Comparison of ENCODE assay signal across 8 mouse cellular contexts in the genomic region with DNA sequence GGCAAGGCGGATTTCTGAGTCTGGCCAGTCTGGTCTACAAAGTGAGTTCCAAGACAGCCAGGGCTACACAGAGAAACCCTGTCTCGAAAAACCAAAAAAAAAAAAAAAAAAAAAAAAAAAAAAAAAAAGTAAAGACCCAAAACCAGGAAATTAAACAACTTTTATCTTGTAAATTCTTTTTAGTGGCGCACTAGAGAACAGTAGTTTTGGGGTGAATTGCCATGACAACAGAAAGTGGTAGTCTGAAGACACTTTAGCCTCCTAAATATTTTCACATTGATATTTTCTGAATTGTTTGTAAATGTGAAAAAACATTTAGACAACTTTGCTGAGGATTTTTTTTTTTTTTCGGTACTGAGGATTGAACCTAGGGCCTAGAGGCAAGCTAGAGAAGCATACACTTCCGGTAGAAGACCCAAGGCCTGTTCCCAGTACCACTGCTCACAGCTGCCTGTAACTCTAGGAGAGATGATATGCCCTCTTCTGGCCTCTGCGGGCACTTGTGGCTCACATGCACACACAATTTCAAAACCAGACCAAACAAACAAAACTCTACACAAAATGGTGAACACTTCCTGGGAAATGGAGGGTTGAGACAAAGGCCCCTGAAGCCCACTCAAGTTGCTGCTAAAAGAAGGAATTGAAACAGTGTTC. TPM values are rescaled to one million over a fixed set of nuclear protein-coding genes. Genes with fewer than 3 reads are reported as not detected.
DNase-seq lines count a peak whose midpoint lies in the region; ATAC-seq lines count a peak whose summit lies in the region.

No protein-coding gene starts in this region.

- DNase-seq in heart, embryonic 10.5 days (ENCODE audit: low spot score): no peak
- no peak for DNase-seq in heart, postnatal 4 days
- DNase-seq in A20 (ENCODE audit: low read depth, low spot score): peak; percentile 59
- no peak for DNase-seq in forebrain, embryonic 10.5 days (ENCODE audit: extremely low spot score, low spot score)
- no peak for DNase-seq in liver, embryonic 13.5 days
- no peak for DNase-seq in T-cell, adult 2 months (ENCODE audit: low spot score)
- no peak for DNase-seq in ovary, postnatal 36 days (ENCODE audit: low spot score)
- no peak for DNase-seq in right cerebral cortex, adult 2 months (ENCODE audit: low spot score in 2 of 2)

- H3K9ac ChIP-seq in liver, embryonic 13.5 days: 0 out of 2 replicates have a peak overlapping the region, but pooled peaks have one; percentile 17

- H3K27me3 ChIP-seq in heart, embryonic 10.5 days (ENCODE audit: insufficient read depth, poor library complexity, severe bottlenecking): no peaks in the 10 kb centered on the region
- H3K27me3 ChIP-seq in forebrain, embryonic 10.5 days (ENCODE audit: poor library complexity, severe bottlenecking): no peaks in the 10 kb centered on the region
- H3K27me3 ChIP-seq in liver, embryonic 13.5 days: no peaks in the 10 kb centered on the region

- H3K4me1 ChIP-seq in heart, embryonic 10.5 days: peaks cover 25% of the 10 kb centered on the region
- H3K4me1 ChIP-seq in forebrain, embryonic 10.5 days: peaks cover 25% of the 10 kb centered on the region
- H3K4me1 ChIP-seq in liver, embryonic 13.5 days (replicated peaks): peaks cover 60% of the 10 kb centered on the region

- H3K36me3 ChIP-seq in heart, embryonic 10.5 days: peaks cover 47% of the 10 kb centered on the region
- H3K36me3 ChIP-seq in forebrain, embryonic 10.5 days (replicated peaks): peaks cover 48% of the 10 kb centered on the region
- peaks cover 48% of the 10 kb centered on the region for H3K36me3 ChIP-seq in liver, embryonic 13.5 days

- H3K27ac ChIP-seq in heart, embryonic 10.5 days: 0 out of 2 replicates have a peak overlapping the region, but pooled peaks have one; percentile 83
- peak overlapping the region; percentile 67; the same call in 1 of the 2 replicates for H3K27ac ChIP-seq in forebrain, embryonic 10.5 days
- H3K27ac ChIP-seq in liver, embryonic 13.5 days: peak overlapping the region; percentile 85

- ATAC-seq in liver, embryonic 13.5 days (ENCODE audit: low read depth): no peak

- H3K4me2 ChIP-seq in liver, embryonic 13.5 days: peak overlapping the region; percentile 65

- WGBS in heart, embryonic 10.5 days: 86% methylated on average over 6 of the region's 6 CpGs
- WGBS in forebrain, embryonic 10.5 days: 88% methylated on average over 6 of the region's 6 CpGs
- WGBS in liver, embryonic 13.5 days (ENCODE audit: insufficient replicate concordance): 78% methylated on average over 6 of the region's 6 CpGs

- H3K4me3 ChIP-seq in heart, embryonic 10.5 days: no peak overlapping the region; the same call in 1 of the 2 replicates
- H3K4me3 ChIP-seq in forebrain, embryonic 10.5 days: peak overlapping the region; percentile 87; the same call in 1 of the 2 replicates
- peak overlapping the region; percentile 30; the same call in 1 of the 2 replicates for H3K4me3 ChIP-seq in liver, embryonic 13.5 days (replicated peaks)

- H3K9me3 ChIP-seq in heart, embryonic 10.5 days: no peaks in the 10 kb centered on the region
- H3K9me3 ChIP-seq in forebrain, embryonic 10.5 days: no peaks in the 10 kb centered on the region
- no peaks in the 10 kb centered on the region for H3K9me3 ChIP-seq in liver, embryonic 13.5 days (replicated peaks)

RNA-seq across cellular contexts. Expression of a gene that starts 1.1 kb away (rescaled TPM):
- 66.2 and 69.1 TPM in 2 replicates for polyA plus RNA-seq in heart, embryonic 10.5 days (2016; fragmentation: Nextera tagmentation; extraction: Ambion mirVana)
- total RNA-seq in heart, postnatal 4 days (2021): 10 to 100 TPM; 65.1 to 66.3 TPM
- 63.4 and 68.8 TPM in 2 replicates for polyA plus RNA-seq in forebrain, embryonic 10.5 days (2016; fragmentation: Nextera tagmentation; extraction: Ambion mirVana)
- 24.5 and 31.4 TPM in 2 replicates for polyA plus RNA-seq in liver, embryonic 13.5 days (2015; fragmentation: Nextera tagmentation; extraction: Ambion mirVana)

RNA-seq across cellular contexts. Expression of a gene that starts 6.8 kb away (rescaled TPM):
- polyA plus RNA-seq in heart, embryonic 10.5 days (2016; fragmentation: Nextera tagmentation; extraction: Ambion mirVana): 0.75 and 0.89 TPM in 2 replicates
- total RNA-seq in heart, postnatal 4 days (2021): 1 to 10 TPM; 1.3 to 1.8 TPM
- 7.2 and 24.4 TPM in 2 replicates for polyA plus RNA-seq in forebrain, embryonic 10.5 days (2016; fragmentation: Nextera tagmentation; extraction: Ambion mirVana)
- polyA plus RNA-seq in liver, embryonic 13.5 days (2015; fragmentation: Nextera tagmentation; extraction: Ambion mirVana): 0.30 and 0.52 TPM in 2 replicates

RNA-seq across cellular contexts. Expression of a gene that starts 7.6 kb away (rescaled TPM):
- 106 and 110 TPM in 2 replicates for polyA plus RNA-seq in heart, embryonic 10.5 days (2016; fragmentation: Nextera tagmentation; extraction: Ambion mirVana)
- total RNA-seq in heart, postnatal 4 days (2021): 10 to 100 TPM; 59.2 to 63.1 TPM
- 119 and 120 TPM in 2 replicates for polyA plus RNA-seq in forebrain, embryonic 10.5 days (2016; fragmentation: Nextera tagmentation; extraction: Ambion mirVana)
- 61.1 and 71.9 TPM in 2 replicates for polyA plus RNA-seq in liver, embryonic 13.5 days (2015; fragmentation: Nextera tagmentation; extraction: Ambion mirVana)

RNA-seq across cellular contexts. Expression of a gene that starts 23.3 kb away (rescaled TPM):
- polyA plus RNA-seq in heart, embryonic 10.5 days (2016; fragmentation: Nextera tagmentation; extraction: Ambion mirVana): 11.8 and 15.7 TPM in 2 replicates
- total RNA-seq in heart, postnatal 4 days (2021): 10 to 100 TPM; 11.6 to 12.1 TPM
- 10.8 and 10.9 TPM in 2 replicates for polyA plus RNA-seq in forebrain, embryonic 10.5 days (2016; fragmentation: Nextera tagmentation; extraction: Ambion mirVana)
- polyA plus RNA-seq in liver, embryonic 13.5 days (2015; fragmentation: Nextera tagmentation; extraction: Ambion mirVana): 10.7 and 13.9 TPM in 2 replicates

RNA-seq across cellular contexts. Expression of a gene that starts 47.5 kb away (rescaled TPM):
- polyA plus RNA-seq in heart, embryonic 10.5 days (2016; fragmentation: Nextera tagmentation; extraction: Ambion mirVana): 3.9 and 4.4 TPM in 2 replicates
- total RNA-seq in heart, postnatal 4 days (2021): 1 to 10 TPM; 5.3 to 6.5 TPM
- 3.5 and 3.6 TPM in 2 replicates for polyA plus RNA-seq in forebrain, embryonic 10.5 days (2016; fragmentation: Nextera tagmentation; extraction: Ambion mirVana)
- polyA plus RNA-seq in liver, embryonic 13.5 days (2015; fragmentation: Nextera tagmentation; extraction: Ambion mirVana): 1.8 and 2.6 TPM in 2 replicates
